Mouse (Mus musculus) midbrain, embryonic 13.5 days (tissue): ENCODE data around the gene Stum. TPM values are rescaled to one million over a fixed set of nuclear protein-coding genes. Genes with fewer than 3 reads are reported as not detected.
"Not testable (repeated sequence)": the region's sequence is repeated elsewhere in the genome, so short reads cannot be mapped to it uniquely, and the experiment has no call there.

ENCODE experiments used
- ATAC-seq: fragments of 200-750 bp; cut with Nextera tagmentation; 2 replicates; pipeline ENCODE4 v1.8.0; 2017; ENCODE audit warnings: mild to moderate bottlenecking, moderate TSS enrichment, moderate library complexity
- H3K27ac ChIP-seq: fragments of 300-500 bp; sonication (generic); 2 replicates; pipeline ENCODE4 v1.5.1; 2015; ENCODE audit warnings: inconsistent platforms, mild to moderate bottlenecking, moderate library complexity
- H3K27me3 ChIP-seq: fragments of 300-500 bp; sonication (generic); 2 replicates; pipeline ENCODE4 v1.6.1; 2015; ENCODE audit warnings: mild to moderate bottlenecking, inconsistent platforms
- H3K36me3 ChIP-seq: fragments of 300-500 bp; sonication (generic); 2 replicates; pipeline ENCODE4 v1.6.1; 2015; ENCODE audit warnings: mild to moderate bottlenecking, inconsistent platforms
- H3K4me1 ChIP-seq: fragments of 300-500 bp; sonication (generic); replicated peaks from 2 replicates; pipeline ENCODE4 v1.6.1; 2015; ENCODE audit warnings: inconsistent platforms
- H3K4me2 ChIP-seq: fragments of 300-500 bp; sonication (generic); replicated peaks from 2 replicates; pipeline ENCODE4 v1.6.1; 2015; ENCODE audit warnings: moderate library complexity, mild to moderate bottlenecking, inconsistent platforms
- H3K4me3 ChIP-seq: fragments of 300-500 bp; sonication (generic); replicated peaks from 2 replicates; pipeline ENCODE4 v1.5.1; 2015; ENCODE audit warnings: mild to moderate bottlenecking, inconsistent platforms
- H3K9ac ChIP-seq: fragments of 300-500 bp; sonication (generic); replicated peaks from 2 replicates; pipeline ENCODE4 v1.6.1; 2015; ENCODE audit warnings: mild to moderate bottlenecking, inconsistent platforms
- H3K9me3 ChIP-seq: fragments of 300-500 bp; sonication (generic); 2 replicates; pipeline ENCODE4 v1.6.1; 2016; ENCODE audit warnings: mild to moderate bottlenecking, inconsistent platforms
- WGBS: fragments of 180-500 bp; shearing (Covaris S2); methylation state at CpG from one replicate; pipeline ENCODE4 v1.1.7; 2015; 5-methylcytosine and 5-hydroxymethylcytosine counted together
- polyA plus RNA-seq: library from polyadenylated mRNA; unstranded; fragments of >200 nt; fragmentation: Nextera tagmentation; extraction: Ambion mirVana; gene quantifications from 2 replicates; pipeline ENCODE4 v1.2.1, GENCODE M21; 2015

The Stum gene
- polyA plus RNA-seq, 1 experiment from 2014 or later, result 1.7 TPM

GRCm38 (mm10) chr1:180401725-180402124 is 81.6 kb downstream of the Stum start:
- H3K27me3 ChIP-seq, result no peaks in the 10 kb centered on the region
- no peaks in the 10 kb centered on the region for H3K9me3 ChIP-seq
- H3K4me3 ChIP-seq, result no peak overlapping the region
- no peaks in the 10 kb centered on the region; the same call in 1 of the 2 replicates for H3K4me1 ChIP-seq
- no peaks in the 10 kb centered on the region for H3K36me3 ChIP-seq
- no peak overlapping the region for H3K4me2 ChIP-seq
- H3K9ac ChIP-seq, result no peak overlapping the region
- H3K27ac ChIP-seq, result no peak overlapping the region
- WGBS, result 81% methylated on average over 6 of the region's 6 CpGs
- ATAC-seq, result no peak

GRCm38 (mm10) chr1:180400691-180401455 is 82.4 kb downstream of the Stum start:
- H3K4me3 ChIP-seq, result no peak overlapping the region
- H3K27ac ChIP-seq, result no peak overlapping the region
- no peaks in the 10 kb centered on the region for H3K27me3 ChIP-seq
- H3K4me1 ChIP-seq, result no peaks in the 10 kb centered on the region; the same call in 1 of the 2 replicates
- H3K9ac ChIP-seq, result no peak overlapping the region
- H3K4me2 ChIP-seq, result no peak overlapping the region
- 78% methylated on average over 4 of the region's 4 CpGs for WGBS
- H3K9me3 ChIP-seq, result no peaks in the 10 kb centered on the region
- no peak for ATAC-seq
- no peaks in the 10 kb centered on the region for H3K36me3 ChIP-seq

- Histone ChIP-seq H3K9ac (no peak overlapping the region), H3K27me3 (no peaks in the 10 kb centered on the region), H3K36me3 (no peaks in the 10 kb centered on the region), H3K4me1 (no peaks in the 10 kb centered on the region), H3K4me3 (no peak overlapping the region), H3K27ac (no peak overlapping the region), H3K4me2 (no peak overlapping the region), H3K9me3 (no peaks in the 10 kb centered on the region)
- no peak for ATAC-seq
- 83% methylated on average over 3 of the region's 3 CpGs for WGBS
These were observed 84.9 kb downstream of the Stum start for GRCm38 (mm10) chr1:180398446-180398845.

- 69% methylated on average over 5 of the region's 5 CpGs for WGBS
These were observed 85.6 kb downstream of the Stum start for GRCm38 (mm10) chr1:180397734-180398133.

GRCm38 (mm10) chr1:180393873-180394272 is 89.4 kb downstream of the Stum start:
- 93% methylated on average over 12 of the region's 12 CpGs for WGBS
- no peak for ATAC-seq
- Histone ChIP-seq H3K4me1 (no peaks in the 10 kb centered on the region), H3K27me3 (no peaks in the 10 kb centered on the region), H3K9ac (no peak overlapping the region), H3K36me3 (no peaks in the 10 kb centered on the region), H3K9me3 (no peaks in the 10 kb centered on the region), H3K27ac (no peak overlapping the region), H3K4me3 (no peak overlapping the region), H3K4me2 (no peak overlapping the region)

More at GRCm38 (mm10) chr1:180397734-180398133, 85.6 kb downstream of the Stum start:
- Histone ChIP-seq H3K4me1 (no peaks in the 10 kb centered on the region), H3K4me2 (no peak overlapping the region), H3K4me3 (no peak overlapping the region), H3K9me3 (no peaks in the 10 kb centered on the region), H3K9ac (no peak overlapping the region), H3K27me3 (no peaks in the 10 kb centered on the region), H3K27ac (no peak overlapping the region), H3K36me3 (no peaks in the 10 kb centered on the region)
- ATAC-seq, result no peak

GRCm38 (mm10) chr1:180393017-180393797 is 90.1 kb downstream of the Stum start:
- H3K36me3 ChIP-seq, result no peaks in the 10 kb centered on the region
- no peak overlapping the region for H3K27ac ChIP-seq
- ATAC-seq, result no peak
- WGBS, result 86% methylated on average over 9 of the region's 9 CpGs
- H3K9ac ChIP-seq, result no peak overlapping the region
- H3K4me1 ChIP-seq, result peaks cover 4% of the 10 kb centered on the region
- H3K4me3 ChIP-seq, result no peak overlapping the region
- no peaks in the 10 kb centered on the region for H3K9me3 ChIP-seq
- H3K27me3 ChIP-seq, result no peaks in the 10 kb centered on the region
- no peak overlapping the region for H3K4me2 ChIP-seq

GRCm38 (mm10) chr1:180392137-180392798 is 91.0 kb downstream of the Stum start:
- no peaks in the 10 kb centered on the region for H3K27me3 ChIP-seq
- no peak for ATAC-seq
- no peak overlapping the region for H3K9ac ChIP-seq
- H3K4me1 ChIP-seq, result peaks cover 10% of the 10 kb centered on the region
- H3K4me3 ChIP-seq, result no peak overlapping the region
- no peaks in the 10 kb centered on the region for H3K9me3 ChIP-seq
- no peak overlapping the region for H3K27ac ChIP-seq
- H3K36me3 ChIP-seq, result no peaks in the 10 kb centered on the region
- H3K4me2 ChIP-seq, result no peak overlapping the region
- 85% methylated on average over 5 of the region's 5 CpGs for WGBS

- 91% methylated on average over 4 of the region's 4 CpGs for WGBS
- ATAC-seq, result no peak
- H3K9ac ChIP-seq, result no peak overlapping the region
These were observed 91.7 kb downstream of the Stum start for GRCm38 (mm10) chr1:180391575-180391945.

GRCm38 (mm10) chr1:180390746-180391574 is 92.3 kb downstream of the Stum start:
- Histone ChIP-seq H3K9ac (no peak overlapping the region), H3K4me1 (peaks cover 17% of the 10 kb centered on the region), H3K4me3 (no peak overlapping the region), H3K9me3 (no peaks in the 10 kb centered on the region), H3K27ac (no peak overlapping the region), H3K4me2 (no peak overlapping the region), H3K27me3 (no peaks in the 10 kb centered on the region), H3K36me3 (no peaks in the 10 kb centered on the region)
- ATAC-seq, result no peak
- WGBS, result 85% methylated on average over 10 of the region's 10 CpGs

More at GRCm38 (mm10) chr1:180391575-180391945, 91.7 kb downstream of the Stum start:
- no peak overlapping the region for H3K4me3 ChIP-seq
- H3K27ac ChIP-seq, result no peak overlapping the region
- no peaks in the 10 kb centered on the region for H3K9me3 ChIP-seq
- H3K27me3 ChIP-seq, result no peaks in the 10 kb centered on the region
- peaks cover 15% of the 10 kb centered on the region for H3K4me1 ChIP-seq
- no peaks in the 10 kb centered on the region for H3K36me3 ChIP-seq
- no peak overlapping the region for H3K4me2 ChIP-seq

- Histone ChIP-seq H3K4me3 (no peak overlapping the region), H3K36me3 (no peaks in the 10 kb centered on the region), H3K27me3 (no peaks in the 10 kb centered on the region), H3K9ac (no peak overlapping the region), H3K27ac (no peak overlapping the region), H3K4me1 (peaks cover 17% of the 10 kb centered on the region), H3K9me3 (no peaks in the 10 kb centered on the region), H3K4me2 (no peak overlapping the region)
- 67% methylated on average over 3 of the region's 3 CpGs for WGBS
- ATAC-seq, result no peak
These were observed 93.0 kb downstream of the Stum start for GRCm38 (mm10) chr1:180390321-180390731.

- H3K4me2 ChIP-seq, ATAC-seq, H3K27me3 ChIP-seq, H3K36me3 ChIP-seq, H3K27ac ChIP-seq, H3K4me3 ChIP-seq, H3K9ac ChIP-seq, H3K9me3 ChIP-seq: not testable (repeated sequence)
- WGBS, result 89% methylated on average over 11 of the region's 11 CpGs
- H3K4me1 ChIP-seq, result peaks cover 17% of the 10 kb centered on the region
These were observed 94.0 kb downstream of the Stum start for GRCm38 (mm10) chr1:180389213-180389760.
